Mouse (Mus musculus) heart, postnatal 0 days (tissue): ENCODE results near the gene Sec14l2.
"Not testable (repeated sequence)": the region's sequence is repeated elsewhere in the genome, so short reads cannot be mapped to it uniquely, and the experiment has no call there.

Source experiments
- CTCF ChIP-seq: IDR thresholded peaks from 2 replicates; pipeline ENCODE4 v1.5.1; 2016; ENCODE audit warnings: antibody characterized with exemption, control low read depth, low read depth
- EP300 ChIP-seq: IDR thresholded peaks from 2 replicates; pipeline ENCODE4 v1.6.1; 2016; ENCODE audit warnings: antibody characterized with exemption, low read depth

- TF ChIP-seq CTCF, EP300: not testable (repeated sequence)
Measured at GRCm38 (mm10) chr11:4128461-4128860, 5.2 kb upstream of the Sec14l2 start.
